Mouse (Mus musculus) 3T3-L1 (cell line): Measurements from ENCODE around the gene Fbn1.

Experiments used
- DNase-seq: peaks from one replicate; pipeline ENCODE4 v3.0.0-alpha.2; 2015; ENCODE audit warnings: low read depth, low spot score

Gene Fbn1

DNA sequence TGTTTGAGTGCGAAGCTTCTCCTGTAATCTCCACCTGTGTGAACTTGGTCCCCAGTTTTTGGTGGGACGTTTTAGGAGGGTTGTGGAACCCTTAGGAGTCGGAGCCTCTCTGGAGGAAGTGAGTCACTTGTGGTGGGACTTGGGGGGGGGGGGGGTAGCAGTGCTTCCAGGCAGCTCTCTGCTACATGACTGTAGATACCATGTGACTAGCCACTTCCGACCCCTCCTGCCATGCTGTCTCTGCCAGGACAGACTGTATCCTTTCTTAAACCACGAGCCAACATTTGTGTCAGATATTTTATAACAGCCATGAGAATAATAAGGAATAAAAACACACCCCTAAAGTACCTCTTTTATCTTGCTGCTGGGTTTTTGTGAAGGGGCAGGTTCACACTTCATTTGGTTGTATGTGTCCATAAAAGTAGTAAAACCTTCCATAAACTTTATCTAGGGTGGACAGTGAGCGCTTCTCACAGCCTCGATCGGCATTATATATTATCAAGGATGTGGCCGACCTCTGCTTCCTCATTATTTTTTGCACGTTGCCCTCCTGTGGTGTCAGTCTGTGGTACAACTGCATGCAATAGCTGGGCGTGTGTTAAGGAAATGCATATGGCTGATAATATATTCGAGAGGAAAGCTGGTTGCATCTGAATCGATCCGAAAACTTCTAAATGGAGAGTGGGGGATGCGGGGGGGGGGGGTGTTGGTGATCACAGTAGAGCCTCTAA, 51.6 kb downstream of the Fbn1 start:
- DNase-seq, result peak; percentile 48

- no peak for DNase-seq
These were observed 53.0 kb downstream of the Fbn1 start for GRCm38 (mm10) chr2:125454781-125455180.

GRCm38 (mm10) chr2:125452369-125453097, 55.3 kb downstream of the Fbn1 start:
- no peak for DNase-seq

GRCm38 (mm10) chr2:125449361-125449760, 58.4 kb downstream of the Fbn1 start:
- no peak for DNase-seq

DNA sequence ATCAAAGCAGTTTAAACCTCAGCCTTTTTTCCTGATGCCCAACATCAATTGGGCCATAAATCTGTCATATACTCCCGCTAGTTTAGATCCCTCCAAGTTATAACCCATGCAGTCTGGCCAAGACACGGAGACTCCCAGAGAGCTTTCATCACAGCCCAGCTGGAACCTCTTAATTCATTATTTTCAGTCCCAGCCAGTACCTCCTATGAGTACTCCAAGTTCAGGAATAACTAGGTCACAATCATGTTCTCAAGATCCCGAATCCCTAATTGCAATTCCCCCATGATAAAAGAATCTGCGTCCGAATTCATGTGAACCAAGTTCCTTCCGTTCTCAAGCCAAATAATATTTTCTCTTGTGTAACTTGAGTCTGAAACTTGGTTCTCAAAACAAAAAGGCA, 58.9 kb downstream of the Fbn1 start:
- DNase-seq, result no peak

DNA sequence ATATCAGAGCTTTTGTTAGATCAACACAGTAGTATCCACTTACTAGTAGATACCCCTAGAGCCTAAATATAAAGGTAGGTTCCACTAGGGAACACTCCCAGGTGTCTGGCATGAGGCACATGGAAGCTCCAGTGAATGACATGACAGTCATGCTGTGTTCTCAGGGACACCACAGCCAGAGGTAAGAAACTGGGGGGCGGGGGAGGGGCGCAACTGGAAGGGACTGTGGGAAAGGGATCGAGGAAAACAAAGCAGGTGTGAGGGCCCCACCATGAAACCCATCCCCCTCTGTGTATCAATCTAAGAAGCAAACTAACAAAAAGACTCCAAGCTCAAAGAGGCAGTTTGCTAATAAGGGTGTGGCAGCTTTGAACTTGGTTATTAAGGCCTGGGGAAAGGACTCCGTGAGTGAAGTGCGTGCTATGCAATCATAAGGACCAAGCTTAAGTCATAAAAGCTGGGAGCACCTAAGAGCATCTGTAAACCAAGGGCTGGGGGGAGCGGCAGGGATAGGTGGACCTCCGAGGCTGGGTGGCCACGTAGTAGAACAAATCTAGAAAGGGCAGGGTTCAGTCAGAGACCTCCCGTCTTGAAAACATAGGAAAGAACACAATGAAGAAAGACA, 60.4 kb downstream of the Fbn1 start:
- DNase-seq, result no peak

DNA sequence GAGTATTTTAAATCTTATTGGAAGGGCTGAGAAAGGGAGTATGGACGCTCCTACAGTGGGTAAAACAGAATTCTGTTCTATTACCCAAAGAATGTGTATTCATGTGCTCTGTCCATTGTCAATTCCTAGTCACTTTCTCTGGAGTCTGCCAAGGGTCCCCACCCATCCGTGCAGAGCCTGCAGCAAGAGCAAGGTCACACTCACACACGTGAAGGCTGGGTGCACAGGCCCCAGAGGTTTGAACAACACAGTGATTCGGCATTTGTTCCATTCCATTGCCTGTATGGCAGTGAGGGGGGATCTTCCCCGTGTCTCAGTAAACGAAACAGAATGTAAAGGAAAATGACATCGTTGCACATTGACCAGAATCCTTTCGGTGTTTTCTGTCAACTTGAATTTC, 69.4 kb downstream of the Fbn1 start:
- DNase-seq, result no peak

DNA sequence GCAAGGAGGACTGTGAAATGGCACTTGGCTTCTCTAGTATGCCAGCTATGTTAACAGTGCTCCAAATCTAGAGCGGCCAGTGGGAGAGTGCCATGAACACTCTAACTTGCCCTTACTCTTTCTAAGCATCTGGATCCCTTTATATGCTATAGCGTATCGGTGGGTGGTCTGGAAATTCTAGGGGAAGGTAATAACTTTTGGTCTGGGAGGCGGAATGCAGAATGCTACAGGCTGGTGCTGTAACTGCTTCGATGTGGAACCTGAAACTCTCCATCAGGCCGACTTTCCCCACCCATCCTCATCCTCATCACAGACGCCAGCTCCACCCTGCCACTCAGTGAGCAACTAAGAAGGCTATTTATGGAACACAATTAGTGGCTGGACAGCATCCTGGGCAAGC, 71.6 kb downstream of the Fbn1 start:
- no peak for DNase-seq

GRCm38 (mm10) chr2:125433524-125433923, 74.3 kb downstream of the Fbn1 start:
- DNase-seq, result no peak

- no peak for DNase-seq
These were observed 76.3 kb downstream of the Fbn1 start for GRCm38 (mm10) chr2:125431491-125431890.

GRCm38 (mm10) chr2:125428811-125429438, 78.9 kb downstream of the Fbn1 start:
- peak; percentile 40 for DNase-seq

- no peak for DNase-seq
These were observed 87.2 kb downstream of the Fbn1 start for GRCm38 (mm10) chr2:125420604-125421003.

- no peak for DNase-seq
These were observed 88.1 kb downstream of the Fbn1 start for GRCm38 (mm10) chr2:125419681-125420080.

GRCm38 (mm10) chr2:125418546-125418945, 89.2 kb downstream of the Fbn1 start:
- DNase-seq, result peak; percentile 45

DNA sequence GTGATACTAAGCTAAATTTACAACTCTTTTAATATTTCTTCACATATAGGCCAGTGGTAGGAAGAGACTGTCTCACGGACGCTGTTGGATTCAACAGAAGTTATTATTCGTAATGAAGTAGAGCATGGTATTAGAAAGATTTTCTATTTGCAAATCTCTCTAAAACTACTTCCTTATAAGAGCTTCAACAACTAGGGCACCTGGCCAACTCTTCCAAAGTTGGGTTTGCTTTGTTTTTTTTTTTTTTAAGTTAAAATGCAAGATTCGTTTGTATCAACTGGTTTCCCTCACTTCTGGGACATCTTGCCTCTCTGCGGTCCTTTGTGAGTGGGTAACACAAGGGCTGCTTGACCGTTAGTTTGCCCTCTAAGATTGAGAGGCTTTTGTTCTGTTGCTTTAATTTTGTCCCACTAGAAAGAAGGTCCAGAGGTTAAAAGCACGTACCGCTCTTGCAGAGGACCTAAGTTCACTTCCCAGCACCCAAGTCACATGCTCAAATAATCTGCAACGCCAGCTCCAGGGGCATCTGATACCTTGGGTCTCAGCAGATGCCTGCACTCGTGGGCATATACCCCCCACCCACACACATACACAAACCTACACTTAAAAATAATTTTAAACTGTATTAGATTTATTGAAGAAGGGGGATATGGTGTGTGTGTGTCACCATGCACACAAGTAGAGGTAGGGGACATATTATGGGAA, 91.1 kb downstream of the Fbn1 start:
- DNase-seq, result no peak

GRCm38 (mm10) chr2:125412351-125412750, 95.4 kb downstream of the Fbn1 start:
- DNase-seq, result no peak

GRCm38 (mm10) chr2:125411777-125412176, 96.0 kb downstream of the Fbn1 start:
- DNase-seq, result no peak

DNA sequence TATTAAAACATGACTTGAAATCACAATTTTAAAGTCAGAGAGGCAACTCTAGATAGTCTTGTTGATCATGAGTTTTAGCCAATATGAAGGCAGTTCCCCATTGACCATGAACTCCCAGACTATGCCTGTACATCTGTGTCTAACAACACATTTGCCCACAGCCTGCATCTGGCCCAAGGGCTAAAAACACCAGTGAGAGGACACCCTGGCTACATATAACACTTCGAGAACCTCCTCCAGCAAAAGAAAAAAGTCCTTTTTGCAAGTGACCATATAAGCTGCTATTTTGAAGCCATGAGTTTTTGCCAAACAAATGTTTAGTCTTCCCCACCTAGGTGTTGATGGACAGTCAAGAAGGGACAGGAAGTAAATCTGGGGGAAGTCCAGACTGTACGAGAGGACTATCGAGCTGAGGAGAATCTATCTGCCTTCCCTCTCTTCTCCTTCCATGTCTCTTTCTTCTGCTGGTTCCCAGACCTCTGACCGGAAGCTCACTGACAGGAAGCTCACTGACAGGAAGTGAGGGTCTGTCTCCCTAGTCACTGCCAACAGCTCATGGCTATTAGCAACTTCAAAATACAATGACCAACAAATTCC, 103.2 kb downstream of the Fbn1 start:
- DNase-seq, result no peak

DNA sequence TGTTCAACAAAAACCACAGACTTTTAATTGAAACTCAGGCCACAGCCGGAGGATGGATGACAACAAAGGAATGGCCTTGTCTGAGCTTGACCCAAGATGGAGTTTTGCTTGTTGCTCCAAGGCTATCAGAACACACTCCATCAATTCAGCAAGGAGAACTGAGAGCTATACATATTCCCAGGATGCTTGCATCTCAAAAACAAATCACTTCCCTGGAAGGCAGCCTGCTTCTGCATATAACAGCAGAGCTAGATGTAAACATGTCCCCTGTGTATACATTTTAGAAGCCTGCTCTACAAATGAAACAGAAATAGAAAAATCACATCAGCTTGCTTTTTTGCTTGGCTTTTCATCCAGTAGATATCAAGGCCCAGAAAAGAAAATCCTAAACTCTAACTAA, 105.5 kb downstream of the Fbn1 start:
- DNase-seq, result no peak

GRCm38 (mm10) chr2:125400121-125400520, 107.7 kb downstream of the Fbn1 start:
- DNase-seq, result no peak

GRCm38 (mm10) chr2:125397796-125398195, 110.0 kb downstream of the Fbn1 start:
- no peak for DNase-seq
